Mouse (Mus musculus) lung, embryonic 14.5 days (tissue): ENCODE data around the gene Tm9sf4. TPM values are rescaled to one million over a fixed set of nuclear protein-coding genes. Genes with fewer than 3 reads are reported as not detected.

Source experiments
- ATAC-seq: fragments of 200-750 bp; cut with Nextera tagmentation; 2 replicates; pipeline ENCODE4 v1.8.0; 2017; ENCODE audit warnings: mild to moderate bottlenecking, moderate TSS enrichment, moderate library complexity; ENCODE audit not compliant: insufficient read depth
- DNase-seq: peaks from one replicate; pipeline ENCODE4 v3.0.0-alpha.2; 2015
- H3K27ac ChIP-seq: fragments of 300-500 bp; sonication (generic); 2 replicates; pipeline ENCODE4 v1.5.1; 2014; ENCODE audit warnings: low read depth, mild to moderate bottlenecking, moderate library complexity
- H3K27me3 ChIP-seq: fragments of 300-500 bp; sonication (generic); 2 replicates; pipeline ENCODE4 v1.6.1; 2014; ENCODE audit warnings: low read length, control low read depth; ENCODE audit not compliant: insufficient read depth
- H3K36me3 ChIP-seq: fragments of 300-500 bp; sonication (generic); 2 replicates; pipeline ENCODE4 v1.6.1; 2014; ENCODE audit warnings: control low read depth; ENCODE audit not compliant: insufficient read depth
- H3K4me1 ChIP-seq: fragments of 300-500 bp; sonication (generic); 2 replicates; pipeline ENCODE4 v1.6.1; 2014; ENCODE audit warnings: antibody characterized with exemption, control low read depth; ENCODE audit not compliant: insufficient read depth
- H3K4me2 ChIP-seq: fragments of 300-500 bp; sonication (generic); 2 replicates; pipeline ENCODE4 v1.6.1; 2014; ENCODE audit warnings: mild to moderate bottlenecking
- H3K4me3 ChIP-seq: fragments of 300-500 bp; sonication (generic); 2 replicates; pipeline ENCODE4 v1.5.1; 2014; ENCODE audit warnings: low read depth, low read length
- H3K9ac ChIP-seq: fragments of 300-500 bp; sonication (generic); 2 replicates; pipeline ENCODE4 v1.6.1; 2014
- H3K9me3 ChIP-seq: fragments of 300-500 bp; sonication (generic); 2 replicates; pipeline ENCODE4 v1.6.1; 2016; ENCODE audit warnings: low read depth, low read length, control low read depth
- CTCF ChIP-seq: IDR thresholded peaks from 2 replicates; pipeline ENCODE4 v1.5.1; 2016; ENCODE audit warnings: antibody characterized with exemption, low read depth
- WGBS: fragments of 180-500 bp; shearing (Covaris S2); extraction: QIAGEN DNeasy Blood & Tissue Kit; methylation state at CpG from one replicate; pipeline ENCODE4 v1.1.7; 2014; 5-methylcytosine and 5-hydroxymethylcytosine counted together
- polyA plus RNA-seq: library from polyadenylated mRNA; unstranded; fragments of >200 nt; fragmentation: Nextera tagmentation; extraction: Ambion mirVana; gene quantifications from 2 replicates; pipeline ENCODE4 v1.2.1, GENCODE M21; 2014

The Tm9sf4 gene
- polyA plus RNA-seq, 1 experiment from 2014 or later: 90.9 TPM

- H3K27me3 ChIP-seq: no peaks in the 10 kb centered on the region
- DNase-seq (no peak), ATAC-seq (no peak)
- H3K4me3 ChIP-seq: no peak overlapping the region
- no peaks in the 10 kb centered on the region for H3K4me1 ChIP-seq
- H3K36me3 ChIP-seq: no peaks in the 10 kb centered on the region
- TF ChIP-seq CTCF: no peak
- no peak overlapping the region for H3K27ac ChIP-seq
- whole genome bisulfite sequencing: 70% methylated on average over 5 of the region's 5 CpGs
- no peak overlapping the region for H3K4me2 ChIP-seq
- no peaks in the 10 kb centered on the region for H3K9me3 ChIP-seq
- H3K9ac ChIP-seq: no peak overlapping the region
Observed at GRCm38 (mm10) chr2:153145346-153145745, 15.8 kb upstream of the Tm9sf4 start.

- H3K36me3 ChIP-seq: no peaks in the 10 kb centered on the region
- H3K27me3 ChIP-seq: no peaks in the 10 kb centered on the region
- no peak overlapping the region for H3K4me2 ChIP-seq
- ATAC-seq (no peak), DNase-seq (no peak)
- H3K4me3 ChIP-seq: no peak overlapping the region
- no peak for TF ChIP-seq CTCF
- 69% methylated on average over 3 of the region's 3 CpGs for WGBS
- no peaks in the 10 kb centered on the region for H3K9me3 ChIP-seq
- no peak overlapping the region for H3K9ac ChIP-seq
- H3K4me1 ChIP-seq: no peaks in the 10 kb centered on the region
- H3K27ac ChIP-seq: no peak overlapping the region
Observed at GRCm38 (mm10) chr2:153147236-153147635, 13.9 kb upstream of the Tm9sf4 start.

- Histone ChIP-seq H3K4me1 (no peaks in the 10 kb centered on the region), H3K4me3 (no peak overlapping the region), H3K9ac (no peak overlapping the region), H3K27ac (no peak overlapping the region), H3K36me3 (no peaks in the 10 kb centered on the region), H3K9me3 (no peaks in the 10 kb centered on the region), H3K27me3 (no peaks in the 10 kb centered on the region), H3K4me2 (no peak overlapping the region)
- WGBS: 16% methylated on average over 3 of the region's 3 CpGs
- peak; percentile 88 for TF ChIP-seq CTCF
- DNase-seq (peak; percentile 75), ATAC-seq (no peak)
Observed at GRCm38 (mm10) chr2:153147715-153148114, 13.4 kb upstream of the Tm9sf4 start.

- WGBS: 67% methylated on average over 3 of the region's 3 CpGs
- TF ChIP-seq CTCF: no peak
- ATAC-seq: no peak
Observed at GRCm38 (mm10) chr2:153149742-153150141, 11.4 kb upstream of the Tm9sf4 start.

GRCm38 (mm10) chr2:153151026-153151425 lies 10.1 kb upstream of the Tm9sf4 start:
- no peak overlapping the region for H3K27ac ChIP-seq
- 73% methylated on average over 7 of the region's 7 CpGs for WGBS
- H3K9me3 ChIP-seq: no peaks in the 10 kb centered on the region
- H3K9ac ChIP-seq: no peak overlapping the region
- H3K27me3 ChIP-seq: no peaks in the 10 kb centered on the region
- DNase-seq: no peak
- no peak for TF ChIP-seq CTCF
- no peaks in the 10 kb centered on the region for H3K4me1 ChIP-seq
- H3K36me3 ChIP-seq: no peaks in the 10 kb centered on the region
- H3K4me2 ChIP-seq: no peak overlapping the region
- ATAC-seq: no peak
- no peak overlapping the region for H3K4me3 ChIP-seq

More at GRCm38 (mm10) chr2:153149742-153150141, 11.4 kb upstream of the Tm9sf4 start:
- Histone ChIP-seq H3K27ac (no peak overlapping the region), H3K9me3 (no peaks in the 10 kb centered on the region), H3K4me2 (no peak overlapping the region), H3K9ac (no peak overlapping the region), H3K4me1 (no peaks in the 10 kb centered on the region), H3K27me3 (no peaks in the 10 kb centered on the region), H3K4me3 (no peak overlapping the region), H3K36me3 (no peaks in the 10 kb centered on the region)
- DNase-seq: no peak

- no peak overlapping the region for H3K9ac ChIP-seq
- TF ChIP-seq CTCF: no peak
- no peaks in the 10 kb centered on the region for H3K36me3 ChIP-seq
- WGBS: 63% methylated on average over 8 of the region's 8 CpGs
- H3K4me2 ChIP-seq: no peak overlapping the region
- DNase-seq (no peak), ATAC-seq (no peak)
- H3K9me3 ChIP-seq: no peaks in the 10 kb centered on the region
- no peaks in the 10 kb centered on the region for H3K4me1 ChIP-seq
- H3K27me3 ChIP-seq: no peaks in the 10 kb centered on the region
- H3K4me3 ChIP-seq: no peak overlapping the region
- no peak overlapping the region for H3K27ac ChIP-seq
Observed at GRCm38 (mm10) chr2:153151926-153152665, 9.0 kb upstream of the Tm9sf4 start.

- no peaks in the 10 kb centered on the region for H3K4me1 ChIP-seq
- no peak overlapping the region for H3K4me2 ChIP-seq
- H3K27ac ChIP-seq: no peak overlapping the region
- no peak overlapping the region for H3K9ac ChIP-seq
- no peak for ATAC-seq
- no peak overlapping the region for H3K4me3 ChIP-seq
- no peaks in the 10 kb centered on the region for H3K36me3 ChIP-seq
- WGBS: 58% methylated on average over 4 of the region's 4 CpGs
- H3K27me3 ChIP-seq: no peaks in the 10 kb centered on the region
- no peak for TF ChIP-seq CTCF
- DNase-seq: no peak
- H3K9me3 ChIP-seq: no peaks in the 10 kb centered on the region
Observed at GRCm38 (mm10) chr2:153153033-153153450, 8.1 kb upstream of the Tm9sf4 start.
